Mouse (Mus musculus) cerebellum, postnatal 10 days (tissue): ENCODE measurements around the gene Nxph4.

Experiments used
- DNase-seq, 2 experiments: peaks; one replicate each; pipeline ENCODE4 v3.0.0; 2021; ENCODE audit warnings: mixed read lengths in 2 of 2

Nxph4 gene

DNA sequence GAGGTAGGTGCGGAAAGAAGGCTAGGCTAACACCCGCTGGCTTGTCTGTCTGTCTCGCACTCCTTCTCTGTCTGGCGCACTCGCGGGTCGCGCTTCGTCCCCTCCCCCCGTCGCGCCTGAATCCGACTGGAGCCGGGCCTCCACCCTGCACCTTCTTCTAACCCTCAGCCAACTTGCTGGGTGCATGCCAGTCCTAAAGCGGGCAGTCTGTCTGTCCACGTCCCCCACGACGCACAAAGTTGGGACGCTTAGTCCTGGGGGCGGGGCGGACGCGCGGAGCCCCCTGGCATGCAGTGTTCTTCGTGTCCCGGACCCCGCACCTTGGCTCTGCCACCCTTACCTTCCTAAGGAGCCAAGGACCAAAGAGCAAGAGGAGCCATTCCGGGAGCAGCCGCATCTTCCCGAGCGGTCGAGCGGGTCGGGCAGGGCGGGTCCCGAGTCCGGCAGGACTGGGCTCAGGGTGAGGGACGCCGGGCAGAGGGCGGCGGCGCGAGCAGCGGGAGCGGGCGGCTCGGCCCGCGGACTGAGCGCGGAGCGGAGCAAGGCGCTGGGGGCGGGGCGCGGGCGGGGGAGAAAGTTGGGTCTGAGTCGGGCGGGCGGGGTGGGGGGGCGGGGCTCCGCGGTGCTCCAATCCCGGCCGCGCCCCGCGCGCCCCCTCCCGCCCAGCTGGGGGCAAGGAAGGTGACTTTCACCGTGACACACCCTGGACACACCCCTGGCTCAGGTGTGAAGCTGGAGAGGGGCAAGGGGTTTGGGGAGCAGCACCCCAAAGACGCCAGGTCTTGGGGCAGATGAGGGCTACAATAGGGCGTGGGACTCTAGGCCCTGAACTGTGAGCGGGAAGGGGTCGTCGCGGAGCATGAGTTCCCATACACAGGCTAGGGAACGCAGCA, at the start of gene Nxph4:
TSS of gene Nxph4 (minus strand) at position 524 of the 893 bp plus-strand sequence.
- peak; percentile 77 to 78 for DNase-seq

DNA sequence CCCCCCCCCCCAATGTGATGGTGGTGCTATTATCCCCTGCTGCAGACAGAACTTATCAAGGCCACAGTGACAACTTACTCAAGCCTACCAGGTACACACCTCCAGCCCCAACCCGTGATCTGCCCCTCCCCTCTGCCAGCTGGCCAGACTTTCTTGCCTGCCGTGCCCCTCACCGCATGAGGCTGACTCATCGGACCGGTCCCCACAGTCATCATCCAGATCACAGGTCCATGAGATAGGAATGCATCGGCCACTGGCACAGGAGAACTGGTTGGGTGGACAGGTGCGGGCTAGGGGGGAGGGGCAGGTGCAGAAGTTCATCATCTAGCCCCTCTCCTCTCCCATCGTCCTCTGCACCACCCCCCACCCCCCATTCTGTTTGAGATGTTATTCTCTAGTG, 49.3 kb upstream of the Nxph4 start:
- no peak for DNase-seq

- no peak for DNase-seq
Observed at GRCm38 (mm10) chr10:127581291-127581690, 46.9 kb upstream of the Nxph4 start.

DNA sequence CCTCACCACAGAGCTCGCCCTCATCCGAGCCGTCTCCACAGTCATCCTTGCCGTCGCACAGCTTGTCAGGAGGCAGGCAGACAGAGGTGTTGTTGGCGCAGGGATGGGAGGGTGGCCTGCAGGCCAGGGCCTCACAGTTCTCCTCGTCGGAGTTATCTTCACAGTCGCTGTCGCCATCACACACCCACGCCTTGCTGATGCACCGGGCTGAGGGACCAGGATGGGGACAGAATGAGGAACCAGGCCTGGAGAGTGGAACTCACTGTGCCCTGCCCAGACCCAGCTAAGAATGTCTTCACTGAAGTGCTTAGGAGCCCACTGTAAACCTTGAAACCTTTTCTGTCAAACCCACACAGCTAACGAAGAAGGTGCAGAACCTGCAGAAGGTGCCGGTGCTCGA, 43.6 kb upstream of the Nxph4 start:
- no peak for DNase-seq

- no peak for DNase-seq
Observed at GRCm38 (mm10) chr10:127577156-127577555, 42.8 kb upstream of the Nxph4 start.

DNA sequence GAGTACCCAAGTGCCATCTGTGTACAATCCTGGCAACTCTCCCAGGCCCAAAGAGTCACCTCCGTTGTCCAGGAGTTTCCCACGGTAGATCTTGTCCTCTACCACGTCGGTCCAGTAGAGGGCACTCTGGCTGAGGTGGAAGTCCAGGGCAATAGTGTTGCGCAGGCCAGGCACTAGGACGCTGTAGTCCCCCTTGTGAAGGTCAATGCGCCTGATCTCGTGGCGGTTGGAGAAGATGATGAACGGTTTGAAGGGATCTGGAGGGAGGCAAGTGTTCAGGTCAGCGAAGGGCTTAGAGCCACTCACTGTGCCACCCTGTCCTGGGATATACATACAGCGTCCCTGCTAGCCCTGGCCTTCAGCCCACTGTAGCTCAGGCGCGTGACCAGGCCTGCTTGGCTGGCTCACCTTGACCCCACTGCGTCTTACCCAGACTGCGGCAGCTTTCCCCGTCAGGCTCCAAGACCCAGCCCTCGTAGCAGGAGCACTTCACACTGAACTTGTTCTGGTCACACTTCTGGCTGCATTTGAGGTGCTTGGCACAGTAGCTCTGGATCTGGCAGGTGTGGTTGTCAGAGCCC, 42.1 kb upstream of the Nxph4 start:
- peak; percentile 84 to 85 for DNase-seq

GRCm38 (mm10) chr10:127575741-127576140, 41.4 kb upstream of the Nxph4 start:
- no peak for DNase-seq

DNA sequence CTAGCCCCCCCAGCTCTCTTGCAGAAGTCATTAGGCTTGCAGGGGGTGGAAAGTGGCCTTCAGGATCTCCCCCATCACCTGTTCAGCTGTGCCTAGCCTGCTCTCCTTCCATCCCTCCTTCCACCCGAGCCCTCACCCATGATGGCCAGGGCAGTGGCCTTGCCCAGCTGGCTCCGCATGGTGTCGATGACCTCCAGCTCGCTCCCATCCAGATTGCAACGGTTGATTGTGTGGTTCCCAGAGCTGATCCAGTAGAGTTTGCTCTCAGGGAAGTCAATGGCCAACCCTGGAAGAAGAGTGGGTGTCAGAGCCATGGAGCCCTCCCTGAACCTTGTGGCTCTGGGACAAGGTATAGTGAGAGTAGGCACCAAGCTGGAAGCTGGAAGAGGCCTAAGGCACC, 37.9 kb upstream of the Nxph4 start:
- no peak for DNase-seq

- DNase-seq, result no peak
Observed at GRCm38 (mm10) chr10:127570937-127571641, 36.7 kb upstream of the Nxph4 start.

DNA sequence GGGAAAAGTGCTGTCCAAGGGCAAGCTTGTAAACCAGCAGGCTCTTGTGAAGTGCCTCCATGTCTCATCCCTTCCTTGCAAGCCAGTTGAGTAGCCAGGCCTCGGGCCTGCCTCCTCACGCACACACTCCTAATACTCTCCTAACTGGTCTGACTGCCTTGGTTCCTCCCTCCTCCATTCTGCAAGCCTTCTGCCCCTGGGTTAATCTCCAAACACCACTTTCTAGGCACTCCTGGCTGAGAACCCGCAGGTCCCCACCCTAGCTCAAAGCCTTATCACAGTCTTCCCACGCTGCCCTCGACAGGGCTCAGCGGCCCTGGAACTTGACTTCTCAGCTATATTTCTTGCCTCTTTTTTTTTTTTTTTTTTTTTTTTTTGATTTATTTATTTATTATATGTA, 36.0 kb upstream of the Nxph4 start:
- DNase-seq, result no peak

GRCm38 (mm10) chr10:127569450-127569849, 35.1 kb upstream of the Nxph4 start:
- peak; percentile 93 to 96 for DNase-seq

- DNase-seq, result peak in 1 of 2 experiments; percentile 43
Observed at GRCm38 (mm10) chr10:127566553-127567326, 32.4 kb upstream of the Nxph4 start.

DNA sequence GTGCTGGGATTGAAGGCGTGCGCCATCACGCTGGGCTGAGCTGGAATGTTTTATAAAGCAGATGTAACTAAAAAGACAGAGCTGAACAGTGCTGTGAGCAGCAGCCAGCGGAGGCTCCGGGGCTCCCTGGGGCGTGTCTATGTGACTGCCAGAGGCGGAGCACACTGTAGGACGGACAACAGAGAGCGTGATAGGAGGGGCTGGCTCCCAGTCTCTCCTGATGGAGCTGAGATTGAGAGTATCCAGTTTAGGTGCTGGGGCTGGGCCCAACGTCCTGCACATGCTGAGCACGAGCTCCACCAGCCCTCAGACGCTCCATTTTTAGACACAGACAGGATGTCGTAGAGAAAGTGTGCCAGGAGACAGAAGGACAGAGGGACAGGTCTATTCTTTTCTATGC, 29.9 kb upstream of the Nxph4 start:
- DNase-seq, result no peak

DNA sequence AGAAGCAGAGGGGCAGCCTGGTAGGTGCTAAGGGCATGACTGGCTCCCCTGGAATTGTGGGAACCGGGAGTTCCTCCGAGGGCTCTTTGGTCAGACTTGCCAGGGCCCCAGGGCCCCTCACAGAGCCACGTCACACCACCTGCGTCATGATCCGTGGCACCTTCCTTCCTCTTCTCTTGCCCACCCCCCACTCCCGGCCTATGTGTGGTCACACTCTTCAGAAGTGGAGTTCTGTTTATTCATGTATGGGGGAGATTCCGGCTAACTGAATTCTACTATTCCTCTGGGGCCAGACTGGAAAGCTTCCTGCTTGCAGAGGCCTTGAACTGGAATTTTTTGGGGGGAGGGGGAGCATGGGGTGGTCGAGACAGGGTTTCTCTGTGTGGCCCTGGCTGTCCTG, 29.5 kb upstream of the Nxph4 start:
- DNase-seq, result no peak

DNA sequence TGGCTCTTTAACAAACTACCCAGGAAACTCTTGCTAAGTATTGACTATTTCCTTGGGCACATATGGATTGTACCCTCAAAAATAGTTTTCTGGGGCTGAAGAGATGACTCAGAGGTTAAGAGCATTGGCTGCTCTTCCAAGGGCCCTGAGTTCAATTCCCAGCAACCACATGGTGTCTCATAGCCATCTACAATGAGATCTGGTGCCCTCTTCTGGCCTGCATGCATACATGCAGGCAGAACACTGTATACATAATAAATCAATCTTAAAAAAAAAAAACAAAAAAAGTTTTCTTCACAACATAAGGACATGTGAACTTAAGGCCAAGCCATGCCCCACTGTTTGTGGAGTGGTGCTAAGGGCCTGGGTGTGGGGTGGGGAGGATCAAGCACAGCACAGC, 26.8 kb upstream of the Nxph4 start:
- no peak for DNase-seq

GRCm38 (mm10) chr10:127557397-127557796, 23.0 kb upstream of the Nxph4 start:
- DNase-seq, result peak; percentile 52 to 63

DNA sequence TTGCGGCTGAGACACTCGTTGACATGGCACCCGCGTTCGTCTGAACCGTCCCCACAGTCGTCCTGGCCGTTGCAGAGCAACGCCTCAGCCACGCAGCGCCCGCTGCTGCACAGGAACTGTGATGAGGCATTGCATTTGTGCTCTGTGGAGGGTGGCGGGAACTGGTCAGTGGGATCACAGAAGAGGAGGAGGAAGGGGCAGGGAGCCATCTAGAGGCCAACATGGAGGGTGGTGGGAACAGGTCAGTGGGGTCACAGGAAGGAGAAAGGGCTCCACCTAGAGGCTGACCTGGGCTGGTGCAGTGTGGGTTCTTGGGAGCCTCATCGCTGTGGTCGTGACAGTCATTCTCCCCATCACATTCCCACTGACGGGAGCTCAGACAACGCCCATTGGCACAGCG, 21.3 kb upstream of the Nxph4 start:
- peak; percentile 81 to 86 for DNase-seq

DNA sequence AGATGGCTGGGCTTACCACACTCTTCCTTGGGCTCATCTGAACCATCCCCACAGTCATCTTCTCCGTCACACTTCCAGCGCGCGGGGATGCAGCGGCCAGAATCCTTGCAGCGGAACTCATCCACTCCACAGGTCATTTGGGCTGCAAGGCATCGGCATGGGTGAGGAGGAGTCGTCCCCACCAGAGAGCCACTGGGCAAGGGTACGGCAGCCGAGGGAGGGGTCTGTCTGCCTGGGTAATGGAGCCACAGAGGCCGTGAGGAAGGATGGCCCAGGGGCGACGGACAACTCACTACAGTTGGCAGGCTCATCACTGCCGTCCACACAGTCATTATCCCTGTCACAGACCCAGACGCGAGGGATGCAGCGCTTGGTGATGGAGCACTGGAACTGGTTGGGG, 15.5 kb upstream of the Nxph4 start:
- no peak for DNase-seq

DNA sequence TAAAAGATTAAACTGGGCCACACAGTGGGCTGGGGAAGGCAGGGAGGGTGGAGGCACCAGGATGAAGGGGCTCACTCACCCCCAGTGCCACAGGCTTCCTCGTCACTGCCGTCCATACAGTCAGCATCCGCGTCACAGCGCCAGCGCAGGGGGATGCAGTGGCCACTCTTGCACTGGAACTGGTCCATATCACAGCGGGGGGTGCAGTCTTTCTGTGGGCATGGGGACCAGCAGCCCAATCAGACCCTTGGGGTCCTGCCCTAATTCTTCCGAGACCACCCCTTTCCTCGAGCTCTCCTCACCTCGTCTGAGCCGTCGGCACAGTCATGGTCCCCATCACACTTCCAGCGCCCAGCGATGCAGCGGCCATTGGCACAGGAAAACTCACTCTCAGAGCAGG, 13.9 kb upstream of the Nxph4 start:
- DNase-seq, result peak; percentile 54 to 61

GRCm38 (mm10) chr10:127546505-127546904, 12.1 kb upstream of the Nxph4 start:
- peak in 1 of 2 experiments; percentile 57 for DNase-seq

GRCm38 (mm10) chr10:127544375-127544774, 10.0 kb upstream of the Nxph4 start:
- DNase-seq, result no peak

DNA sequence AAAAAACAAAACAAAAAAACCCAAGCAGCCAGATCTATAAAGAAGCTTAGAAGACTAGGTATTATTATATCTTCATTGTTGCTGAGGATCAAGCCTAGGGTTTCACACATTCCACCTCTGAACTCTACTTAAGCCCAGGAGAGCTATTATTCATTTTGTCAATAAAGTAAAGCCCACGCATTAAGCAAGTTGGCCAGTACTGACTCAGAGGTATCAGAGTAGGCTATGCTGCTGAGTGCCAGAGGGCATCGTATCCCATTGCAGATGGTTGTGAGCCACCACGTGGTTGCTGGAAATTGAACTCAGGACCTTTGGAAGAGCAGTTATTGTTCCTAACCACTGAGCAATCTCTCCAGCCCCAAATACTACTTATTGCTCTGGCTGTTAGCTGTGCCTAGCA, 9.6 kb upstream of the Nxph4 start:
- DNase-seq, result no peak

DNA sequence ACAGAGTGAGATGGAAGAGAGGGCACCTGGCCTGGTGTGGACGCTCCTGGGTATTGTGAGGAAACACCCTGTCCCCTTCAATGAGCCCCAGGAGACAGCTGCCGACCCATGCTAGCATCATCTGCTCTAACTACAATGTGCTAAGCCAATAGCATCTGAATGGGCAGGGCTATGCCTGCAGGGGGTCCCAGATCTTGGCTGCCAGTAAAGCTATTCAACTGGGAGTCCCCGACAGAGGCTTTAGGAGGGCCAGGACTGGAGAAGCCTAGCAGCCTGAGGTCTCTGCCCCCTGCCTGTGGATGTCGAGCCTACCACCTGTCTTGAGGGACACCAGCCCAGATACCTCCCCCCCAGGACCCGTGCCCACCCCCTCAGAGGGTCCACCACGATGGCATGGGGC, 8.4 kb upstream of the Nxph4 start:
- DNase-seq, result peak; percentile 72 to 79
